Mouse (Mus musculus): ENCODE data around the gene Mindy1.

GRCm38 (mm10) chr3:95240900-95241299 is 40.2 kb upstream of the Mindy1 start:
- TF ChIP-seq CTCF (IDR thresholded peaks at IDR 0.05; ENCODE audit: control insufficient read depth, insufficient read depth, insufficient replicate concordance, low read depth, low read length) (no peak), POLR2A (IDR thresholded peaks at IDR 0.05; ENCODE audit: control insufficient read depth, low read depth, low read length) (peak; percentile 83)
